Mouse (Mus musculus) embryonic facial prominence, embryonic 15.5 days (tissue): ENCODE results near the gene Rpl26. TPM values are rescaled to one million over a fixed set of nuclear protein-coding genes. Genes with fewer than 3 reads are reported as not detected.

ENCODE experiments used
- ATAC-seq: fragments of 200-750 bp; cut with Nextera tagmentation; 2 replicates; pipeline ENCODE4 v1.8.0; 2017; ENCODE audit warnings: low read depth, moderate TSS enrichment; ENCODE audit not compliant: insufficient number of reproducible peaks, low FRiP score, low TSS enrichment
- H3K27ac ChIP-seq: fragments of 300-500 bp; sonication (generic); replicated peaks from 2 replicates; pipeline ENCODE4 v1.5.1; 2015; ENCODE audit warnings: mild to moderate bottlenecking, inconsistent platforms
- H3K27me3 ChIP-seq: fragments of 300-500 bp; sonication (generic); 2 replicates; pipeline ENCODE4 v1.6.1; 2015; ENCODE audit warnings: inconsistent platforms
- H3K36me3 ChIP-seq: fragments of 300-500 bp; sonication (generic); 2 replicates; pipeline ENCODE4 v1.6.1; 2015; ENCODE audit warnings: mild to moderate bottlenecking, inconsistent platforms
- H3K4me1 ChIP-seq: fragments of 300-500 bp; sonication (generic); 2 replicates; pipeline ENCODE4 v1.6.1; 2015; ENCODE audit warnings: inconsistent platforms
- H3K4me2 ChIP-seq: fragments of 300-500 bp; sonication (generic); replicated peaks from 2 replicates; pipeline ENCODE4 v1.6.1; 2015; ENCODE audit warnings: mild to moderate bottlenecking, inconsistent platforms
- H3K4me3 ChIP-seq: fragments of 300-500 bp; sonication (generic); replicated peaks from 2 replicates; pipeline ENCODE4 v1.5.1; 2015; ENCODE audit warnings: mild to moderate bottlenecking, inconsistent platforms
- H3K9ac ChIP-seq: fragments of 300-500 bp; sonication (generic); 2 replicates; pipeline ENCODE4 v1.6.1; 2015; ENCODE audit warnings: inconsistent platforms
- H3K9me3 ChIP-seq: fragments of 300-500 bp; sonication (generic); replicated peaks from 2 replicates; pipeline ENCODE4 v1.6.1; 2016; ENCODE audit warnings: inconsistent platforms
- WGBS: fragments of 180-500 bp; shearing (Covaris S2); methylation state at CpG from one replicate; pipeline ENCODE4 v1.1.7; 2015; 5-methylcytosine and 5-hydroxymethylcytosine counted together
- polyA plus RNA-seq: library from polyadenylated mRNA; unstranded; fragments of >200 nt; fragmentation: Nextera tagmentation; extraction: Ambion mirVana; gene quantifications from 2 replicates; pipeline ENCODE4 v1.2.1, GENCODE M21; 2015

Gene Rpl26
- polyA plus RNA-seq, 1 experiment from 2014 or later = 985 TPM

GRCm38 (mm10) chr11:68947542-68947993 lies 46.2 kb downstream of the Rpl26 start:
- H3K27ac ChIP-seq = no peak overlapping the region
- ATAC-seq = no peak
- no peaks in the 10 kb centered on the region for H3K36me3 ChIP-seq
- peaks cover 6% of the 10 kb centered on the region for H3K4me1 ChIP-seq
- 0 out of 2 replicates have a peak overlapping the region, but pooled peaks have one; percentile 22 for H3K4me2 ChIP-seq
- 19% methylated on average over 12 of the region's 12 CpGs for WGBS
- H3K9ac ChIP-seq = no peak overlapping the region
- H3K4me3 ChIP-seq = no peak overlapping the region
- H3K9me3 ChIP-seq = no peaks in the 10 kb centered on the region
- peaks cover 5% of the 10 kb centered on the region; the same call in 1 of the 2 replicates for H3K27me3 ChIP-seq

- Histone ChIP-seq H3K9ac (peak overlapping the region; percentile 21; the same call in 1 of the 2 replicates), H3K4me3 (peak overlapping the region; percentile 40), H3K36me3 (no peaks in the 10 kb centered on the region)
Observed at GRCm38 (mm10) chr11:68953903-68954302, 52.5 kb downstream of the Rpl26 start.

GRCm38 (mm10) chr11:68954408-68954807 lies 53.0 kb downstream of the Rpl26 start:
- H3K4me3 ChIP-seq = peak overlapping the region; percentile 40
- H3K27me3 ChIP-seq = peaks cover 17% of the 10 kb centered on the region
- peak overlapping the region; percentile 21 for H3K9ac ChIP-seq
- no peak overlapping the region for H3K27ac ChIP-seq
- H3K4me1 ChIP-seq = peaks cover 14% of the 10 kb centered on the region
- H3K9me3 ChIP-seq = no peaks in the 10 kb centered on the region
- H3K36me3 ChIP-seq = no peaks in the 10 kb centered on the region
- ATAC-seq = no peak; the same call in 1 of the 2 replicates
- peak overlapping the region; percentile 64 for H3K4me2 ChIP-seq
- WGBS = 3% methylated on average over 17 of the region's 17 CpGs

More at GRCm38 (mm10) chr11:68953903-68954302, 52.5 kb downstream of the Rpl26 start:
- no peak for ATAC-seq
- WGBS = 20% methylated on average over 13 of the region's 13 CpGs
- Histone ChIP-seq H3K27me3 (peaks cover 17% of the 10 kb centered on the region), H3K4me1 (peaks cover 14% of the 10 kb centered on the region), H3K27ac (no peak overlapping the region), H3K9me3 (no peaks in the 10 kb centered on the region), H3K4me2 (peak overlapping the region; percentile 64)

DNA sequence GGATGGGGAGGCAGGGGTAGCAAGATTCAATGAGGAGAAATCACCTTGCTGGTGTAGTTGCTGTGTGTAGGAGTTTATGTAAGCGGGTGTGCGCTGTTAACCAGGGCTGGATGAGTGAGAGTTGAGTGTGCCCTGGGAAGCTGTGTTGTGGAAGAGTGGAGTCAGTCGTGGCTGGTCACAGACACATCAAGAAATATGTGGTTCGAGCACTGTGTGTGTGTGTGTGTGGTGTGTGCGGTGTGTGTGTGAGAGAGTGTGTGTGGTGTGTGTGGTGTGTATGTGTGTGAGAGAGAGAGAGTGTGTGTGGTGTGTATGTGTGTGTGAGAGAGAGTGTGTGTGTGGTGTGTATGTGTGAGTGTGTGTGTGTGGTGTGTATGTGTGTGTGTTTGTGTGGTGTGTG lies 54.1 kb downstream of the Rpl26 start:
- Histone ChIP-seq H3K36me3 (no peaks in the 10 kb centered on the region), H3K9me3 (no peaks in the 10 kb centered on the region), H3K4me3 (peak overlapping the region; percentile 40; the same call in 1 of the 2 replicates), H3K27ac (no peak overlapping the region), H3K27me3 (peaks cover 17% of the 10 kb centered on the region), H3K9ac (no peak overlapping the region), H3K4me1 (peaks cover 14% of the 10 kb centered on the region), H3K4me2 (peak overlapping the region; percentile 64)
- WGBS = 72% methylated on average over 5 of the region's 5 CpGs
- no peak for ATAC-seq

GRCm38 (mm10) chr11:68956107-68956506 lies 54.7 kb downstream of the Rpl26 start:
- H3K9ac ChIP-seq = no peak overlapping the region
- H3K36me3 ChIP-seq = no peaks in the 10 kb centered on the region
- H3K27ac ChIP-seq = peak overlapping the region; percentile 17; the same call in 1 of the 2 replicates
- H3K4me1 ChIP-seq = peaks cover 14% of the 10 kb centered on the region
- 27% methylated on average over 3 of the region's 3 CpGs for WGBS
- H3K4me3 ChIP-seq = peak overlapping the region; percentile 11; the same call in 1 of the 2 replicates
- H3K9me3 ChIP-seq = no peaks in the 10 kb centered on the region
- H3K27me3 ChIP-seq = peaks cover 17% of the 10 kb centered on the region
- no peak for ATAC-seq
- no peak overlapping the region for H3K4me2 ChIP-seq

Other genes with a start within 250 kb of the Rpl26 start
- 87.8 and 94.2 TPM in 2 replicates for gene Myh10, start 210.0 kb upstream of the Rpl26 start, polyA plus RNA-seq
- gene Ndel1, start 29.7 kb upstream of the Rpl26 start, polyA plus RNA-seq = 110 and 117 TPM in 2 replicates
- 3.4 and 3.5 TPM in 2 replicates for gene Rnf222, start 13.0 kb upstream of the Rpl26 start, polyA plus RNA-seq
- gene Odf4, start 25.5 kb downstream of the Rpl26 start, polyA plus RNA-seq = not detected in 2 replicates
- 8.0 and 9.7 TPM in 2 replicates for gene Arhgef15, start 55.9 kb downstream of the Rpl26 start, polyA plus RNA-seq
- 6.0 and 10.0 TPM in 2 replicates for gene Slc25a35, start 66.5 kb downstream of the Rpl26 start, polyA plus RNA-seq
- 49.5 and 52.3 TPM in 2 replicates for gene Rangrf, start 73.6 kb downstream of the Rpl26 start, polyA plus RNA-seq
- gene Pfas, start 106.9 kb downstream of the Rpl26 start, polyA plus RNA-seq = 26.1 and 27.5 TPM in 2 replicates
- gene Ctc1, start 114.3 kb downstream of the Rpl26 start, polyA plus RNA-seq = 43.7 and 53.5 TPM in 2 replicates
- gene Aurkb, start 144.1 kb downstream of the Rpl26 start, polyA plus RNA-seq = 122 and 123 TPM in 2 replicates
- gene Borcs6, start 158.1 kb downstream of the Rpl26 start, polyA plus RNA-seq = 14.9 and 15.7 TPM in 2 replicates
- 102 and 137 TPM in 2 replicates for gene Tmem107, start 169.2 kb downstream of the Rpl26 start, polyA plus RNA-seq
- gene Vamp2, start 186.9 kb downstream of the Rpl26 start, polyA plus RNA-seq = 111 and 149 TPM in 2 replicates
- gene Per1, start 193.6 kb downstream of the Rpl26 start, polyA plus RNA-seq = 29.6 and 34.4 TPM in 2 replicates
- gene Hes7, start 218.8 kb downstream of the Rpl26 start, polyA plus RNA-seq = 0.55 and 0.64 TPM in 2 replicates
- gene 9130213A22Rik, start 221.0 kb downstream of the Rpl26 start, polyA plus RNA-seq = 0.35 and 0.51 TPM in 2 replicates
- gene Aloxe3, start 224.3 kb downstream of the Rpl26 start, polyA plus RNA-seq = 7.6 and 8.9 TPM in 2 replicates